Mouse (Mus musculus): ENCODE measurements around the gene Nav2. TPM values are rescaled to one million over a fixed set of nuclear protein-coding genes. Genes with fewer than 3 reads are reported as not detected.

Gene Nav2
- total and polyA plus RNA-seq, 3 experiments, result 2.0 to 2.7 TPM; not detected in 1

- no peaks in the 10 kb centered on the region for H3K9me3 ChIP-seq (replicated peaks; ENCODE audit: insufficient read depth, low read length)
- peak; percentile 69 for DNase-seq (ENCODE audit: low read depth, low spot score)
Observed at GRCm38 (mm10) chr7:49125545-49125944, 217.0 kb downstream of the Nav2 start.

GRCm38 (mm10) chr7:49128224-49128623 lies 219.7 kb downstream of the Nav2 start:
- no peak overlapping the region for H3K9ac ChIP-seq (ENCODE audit: control insufficient read depth, low read depth, low read length, poor library complexity, severe bottlenecking)
- DNase-seq (ENCODE audit: low read depth, low spot score), result no peak
- H3K79me2 ChIP-seq (ENCODE audit: control insufficient read depth, insufficient read depth, low read length, poor library complexity), result no peaks in the 10 kb centered on the region
- H3K36me3 ChIP-seq (ENCODE audit: control insufficient read depth in 1 of 2, insufficient read depth in 2 of 2, low read length in 2 of 2), result no peaks in the 10 kb centered on the region
- H3K27ac ChIP-seq (ENCODE audit: control insufficient read depth, low read depth, low read length), result no peak overlapping the region
- no peaks in the 10 kb centered on the region for H3K27me3 ChIP-seq (ENCODE audit: control insufficient read depth in 1 of 2, insufficient read depth in 2 of 2, low read length in 2 of 2)
- no peak for TF ChIP-seq POLR2AphosphoS5 (IDR thresholded peaks at IDR 0.05; ENCODE audit: borderline replicate concordance, low read depth, low read length)
- no peak for TF ChIP-seq MYB (IDR thresholded peaks at IDR 0.05; ENCODE audit: low read depth, low read length)
- no peak for TF ChIP-seq E2F4 (IDR thresholded peaks at IDR 0.05; ENCODE audit: borderline replicate concordance, low read depth, low read length)
- no peak for TF ChIP-seq MAX (IDR thresholded peaks at IDR 0.05; ENCODE audit: low read length)
- TF ChIP-seq CHD1 (IDR thresholded peaks at IDR 0.05; ENCODE audit: low read depth, low read length), result no peak
- no peak for TF ChIP-seq CTCF (IDR thresholded peaks at IDR 0.05 in 2 of 3, conservative IDR thresholded peaks at IDR 0.05 in 1 of 3; ENCODE audit: control insufficient read depth in 1 of 3, insufficient read depth in 1 of 3, low read depth in 2 of 3, low read length in 3 of 3, poor library complexity in 1 of 3, severe bottlenecking in 1 of 3)
- no peak for TF ChIP-seq MEF2A (IDR thresholded peaks at IDR 0.05; ENCODE audit: extremely low read depth, insufficient replicate concordance, low read depth, low read length, poor library complexity, severe bottlenecking)
- TF ChIP-seq UBTF (IDR thresholded peaks at IDR 0.05; ENCODE audit: borderline replicate concordance, insufficient read depth, low read depth, low read length), result no peak
- no peak for TF ChIP-seq ZMIZ1 (IDR thresholded peaks at IDR 0.05; ENCODE audit: low read depth, low read length)
- no peak for TF ChIP-seq RCOR1 (IDR thresholded peaks at IDR 0.05; ENCODE audit: low read depth, low read length)
- no peak for TF ChIP-seq CHD2 (IDR thresholded peaks at IDR 0.05; ENCODE audit: low read length)
- TF ChIP-seq NELFE (IDR thresholded peaks at IDR 0.05; ENCODE audit: low read depth, low read length), result no peak
- TF ChIP-seq ETS1 (IDR thresholded peaks at IDR 0.05; ENCODE audit: low read depth, low read length), result no peak
- TF ChIP-seq ZC3H11A (IDR thresholded peaks at IDR 0.05; ENCODE audit: low read depth, low read length), result no peak
- no peak for TF ChIP-seq TCF12 (IDR thresholded peaks at IDR 0.05; ENCODE audit: low read depth, low read length)
- TF ChIP-seq RAD21 (IDR thresholded peaks at IDR 0.05; ENCODE audit: low read depth, low read length), result no peak
- no peak for TF ChIP-seq GATA1 (IDR thresholded peaks at IDR 0.05; ENCODE audit: low read depth, low read length)
- no peak for TF ChIP-seq MAZ (IDR thresholded peaks at IDR 0.05; ENCODE audit: low read depth, low read length)
- TF ChIP-seq ZKSCAN1 (IDR thresholded peaks at IDR 0.05; ENCODE audit: low read depth, low read length), result no peak
- TF ChIP-seq KAT2A (conservative IDR thresholded peaks at IDR 0.05; ENCODE audit: low read depth, low read length), result no peak
- no peaks in the 10 kb centered on the region for H3K9me3 ChIP-seq (replicated peaks; ENCODE audit: insufficient read depth, low read length)
- no peak overlapping the region for H3K4me3 ChIP-seq (ENCODE audit: control insufficient read depth in 1 of 2, insufficient read depth in 1 of 2, low read depth in 2 of 2, low read length in 2 of 2)
- no peaks in the 10 kb centered on the region for H3K4me1 ChIP-seq (ENCODE audit: control insufficient read depth in 1 of 2, insufficient read depth in 2 of 2, low read length in 2 of 2)

More at GRCm38 (mm10) chr7:49125545-49125944, 217.0 kb downstream of the Nav2 start:
- TF ChIP-seq ZC3H11A (IDR thresholded peaks at IDR 0.05; ENCODE audit: low read depth, low read length) (peak; percentile 69), POLR2A (IDR thresholded peaks at IDR 0.05; ENCODE audit: control insufficient read depth in 1 of 2, insufficient read depth in 1 of 2, low read depth in 1 of 2, low read length in 2 of 2, poor library complexity in 1 of 2) (no peak), POLR2AphosphoS5 (IDR thresholded peaks at IDR 0.05; ENCODE audit: borderline replicate concordance, low read depth, low read length) (no peak), USF1 (IDR thresholded peaks at IDR 0.05; ENCODE audit: low read depth, low read length) (no peak), BHLHE40 (IDR thresholded peaks at IDR 0.05; ENCODE audit: borderline replicate concordance, low read depth, low read length) (no peak), SMC3 (IDR thresholded peaks at IDR 0.05; ENCODE audit: low read depth, low read length) (peak; percentile 87), MYC (IDR thresholded peaks at IDR 0.05; ENCODE audit: low read depth, low read length) (no peak), CTCF (IDR thresholded peaks at IDR 0.05 in 2 of 3, conservative IDR thresholded peaks at IDR 0.05 in 1 of 3; ENCODE audit: control insufficient read depth in 1 of 3, insufficient read depth in 1 of 3, low read depth in 2 of 3, low read length in 3 of 3, poor library complexity in 1 of 3, severe bottlenecking in 1 of 3) (peak; percentile 88 to 94 (median 90)), RAD21 (IDR thresholded peaks at IDR 0.05; ENCODE audit: low read depth, low read length) (peak; percentile 81), TBP (IDR thresholded peaks at IDR 0.05; ENCODE audit: low read depth, low read length) (no peak), TCF12 (IDR thresholded peaks at IDR 0.05; ENCODE audit: low read depth, low read length) (0 out of 2 replicates have a peak, but pooled peaks have one; percentile 10), ZNF384 (IDR thresholded peaks at IDR 0.05; ENCODE audit: low read depth, low read length) (no peak)
- Histone ChIP-seq H3K9ac (ENCODE audit: control insufficient read depth, low read depth, low read length, poor library complexity, severe bottlenecking) (no peak overlapping the region), H3K79me2 (ENCODE audit: control insufficient read depth, insufficient read depth, low read length, poor library complexity) (no peaks in the 10 kb centered on the region), H3K4me3 (ENCODE audit: control insufficient read depth in 1 of 2, insufficient read depth in 1 of 2, low read depth in 2 of 2, low read length in 2 of 2) (no peak overlapping the region), H3K27ac (ENCODE audit: control insufficient read depth, low read depth, low read length) (no peak overlapping the region), H3K4me1 (ENCODE audit: control insufficient read depth in 1 of 2, insufficient read depth in 2 of 2, low read length in 2 of 2) (no peaks in the 10 kb centered on the region), H3K27me3 (ENCODE audit: control insufficient read depth in 1 of 2, insufficient read depth in 2 of 2, low read length in 2 of 2) (no peaks in the 10 kb centered on the region), H3K36me3 (ENCODE audit: control insufficient read depth in 1 of 2, insufficient read depth in 2 of 2, low read length in 2 of 2) (no peaks in the 10 kb centered on the region)

Measured in MEL (cell line).